Mouse (Mus musculus): ENCODE measurements at regions not wholly inside any gene's neighbourhood (a gene's known extent, or its start where the extent isn't known, plus 50 kb on each side); places are given as distances from the start of the nearest gene placed in this dataset.
A peak's percentile ranks its signal among the peaks of the same experiment; 100 is the strongest.

DNA sequence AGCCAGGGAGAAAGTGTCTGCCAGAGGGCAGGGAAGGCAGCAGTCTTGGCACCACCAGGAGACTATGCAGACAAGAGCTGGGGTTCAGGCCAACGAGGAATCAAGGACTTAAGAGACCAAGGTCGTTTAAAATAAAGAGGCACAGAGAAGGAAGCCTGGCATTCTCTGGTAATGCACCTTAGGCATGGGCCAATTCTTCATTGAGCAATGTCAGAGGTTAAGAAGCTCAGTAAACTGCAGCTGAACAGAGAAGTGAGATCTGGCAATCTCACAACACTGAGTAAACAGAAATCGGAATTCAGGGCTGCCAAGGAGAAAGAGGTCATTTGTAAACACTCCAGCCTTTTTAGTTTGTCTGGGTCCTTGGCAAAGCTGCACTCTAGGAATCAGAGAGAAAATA is 572.2 kb downstream of the Epha4 start:
- H3K9ac ChIP-seq (replicated peaks) = no peak overlapping the region
- no peak overlapping the region for H3K27ac ChIP-seq
- WGBS = 36% methylated on average over 3 of the region's 3 CpGs
- H3K9me3 ChIP-seq = no peaks in the 10 kb centered on the region; the same call in 1 of the 2 replicates
- ATAC-seq (ENCODE audit: insufficient number of reproducible peaks, insufficient read depth, low FRiP score, low TSS enrichment, low read depth) = no peak
- no peak overlapping the region for H3K4me3 ChIP-seq (replicated peaks)
- H3K27me3 ChIP-seq = no peaks in the 10 kb centered on the region
- no peaks in the 10 kb centered on the region for H3K4me1 ChIP-seq (replicated peaks)
- H3K36me3 ChIP-seq = no peaks in the 10 kb centered on the region
- no peak overlapping the region for H3K4me2 ChIP-seq

DNA sequence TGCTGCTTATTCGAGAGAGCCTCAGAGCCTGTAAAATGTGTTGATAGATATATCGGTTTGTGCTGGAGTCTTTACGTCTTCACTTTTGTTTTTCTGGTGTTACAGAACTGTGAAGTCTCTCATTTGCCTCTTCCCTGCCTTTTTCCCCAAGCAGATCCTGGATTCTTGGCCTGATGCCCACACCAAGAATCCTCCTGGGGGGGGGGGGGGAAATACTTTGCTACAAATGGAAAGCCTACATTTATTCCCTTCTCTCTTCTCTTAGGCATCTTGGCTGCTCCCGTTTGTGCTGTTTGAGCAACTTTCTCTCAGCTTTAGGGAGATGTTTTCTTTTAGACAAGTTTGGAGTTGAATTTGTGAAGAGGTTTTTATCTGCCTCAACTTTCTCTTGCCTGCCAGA is 570.8 kb downstream of the Epha4 start:
- H3K4me1 ChIP-seq (replicated peaks) = no peaks in the 10 kb centered on the region
- no peak for ATAC-seq (ENCODE audit: insufficient number of reproducible peaks, insufficient read depth, low FRiP score, low TSS enrichment, low read depth)
- no peaks in the 10 kb centered on the region for H3K36me3 ChIP-seq
- H3K27me3 ChIP-seq = no peaks in the 10 kb centered on the region
- no peak overlapping the region for H3K9ac ChIP-seq (replicated peaks)
- H3K27ac ChIP-seq = no peak overlapping the region
- 84% methylated on average over 4 of the region's 4 CpGs for WGBS
- no peaks in the 10 kb centered on the region; the same call in 1 of the 2 replicates for H3K9me3 ChIP-seq
- no peak overlapping the region for H3K4me3 ChIP-seq (replicated peaks)
- no peak overlapping the region for H3K4me2 ChIP-seq

DNA sequence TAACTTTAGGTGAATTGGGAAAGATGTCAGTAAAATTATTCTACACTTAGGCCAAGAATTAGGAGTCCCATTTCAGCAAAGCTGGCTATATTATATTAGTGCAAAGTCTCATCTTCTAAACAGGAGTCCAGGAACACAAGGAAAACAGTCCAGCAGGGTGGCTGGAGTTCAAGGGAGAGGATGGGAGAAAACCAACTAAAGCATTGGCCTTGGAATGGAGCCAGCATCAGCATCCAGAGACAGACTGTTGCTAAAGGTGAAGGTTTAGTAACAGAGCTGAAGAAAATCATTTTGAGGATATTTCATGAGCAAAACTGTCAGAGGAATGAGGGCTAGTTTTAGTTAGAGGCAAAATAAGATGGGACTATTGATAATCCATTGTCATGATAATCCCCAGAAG is 559.9 kb downstream of the Epha4 start:
- H3K27ac ChIP-seq = no peak overlapping the region
- no peaks in the 10 kb centered on the region for H3K9me3 ChIP-seq
- H3K27me3 ChIP-seq = no peaks in the 10 kb centered on the region
- no peak for ATAC-seq (ENCODE audit: insufficient number of reproducible peaks, insufficient read depth, low FRiP score, low TSS enrichment, low read depth)
- no peak overlapping the region for H3K4me3 ChIP-seq (replicated peaks)
- no peak overlapping the region for H3K4me2 ChIP-seq
- no peak overlapping the region for H3K9ac ChIP-seq (replicated peaks)
- peaks cover 4% of the 10 kb centered on the region; the same call in 1 of the 2 replicates for H3K4me1 ChIP-seq (replicated peaks)
- H3K36me3 ChIP-seq = no peaks in the 10 kb centered on the region

DNA sequence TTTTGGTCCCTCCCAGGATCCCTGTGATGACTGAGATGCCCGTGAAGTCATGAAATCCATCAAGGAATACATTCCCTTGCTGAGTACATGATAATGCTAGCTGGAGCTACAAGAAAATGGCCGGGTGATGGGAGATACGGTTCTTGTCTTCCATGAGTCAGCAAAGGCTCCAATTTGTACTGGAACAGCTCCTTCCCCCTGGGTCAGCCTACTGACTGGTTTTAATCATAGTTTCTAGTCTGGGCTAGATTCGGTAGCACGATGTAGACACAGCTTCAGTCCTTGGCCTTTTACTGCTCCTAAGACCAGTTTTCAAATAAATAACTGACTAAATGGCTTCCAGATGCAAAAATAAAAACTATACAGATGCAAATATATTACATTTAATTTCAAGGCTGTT is 557.5 kb downstream of the Epha4 start:
- Histone ChIP-seq H3K4me3 (replicated peaks) (no peak overlapping the region), H3K27me3 (no peaks in the 10 kb centered on the region), H3K4me1 (replicated peaks) (peaks cover 4% of the 10 kb centered on the region; the same call in 1 of the 2 replicates), H3K27ac (peak overlapping the region; percentile 17; the same call in 1 of the 2 replicates), H3K9ac (replicated peaks) (no peak overlapping the region), H3K4me2 (no peak overlapping the region), H3K9me3 (no peaks in the 10 kb centered on the region), H3K36me3 (no peaks in the 10 kb centered on the region)
- no peak for ATAC-seq (ENCODE audit: insufficient number of reproducible peaks, insufficient read depth, low FRiP score, low TSS enrichment, low read depth)
- 39% methylated on average over 5 of the region's 5 CpGs for WGBS

DNA sequence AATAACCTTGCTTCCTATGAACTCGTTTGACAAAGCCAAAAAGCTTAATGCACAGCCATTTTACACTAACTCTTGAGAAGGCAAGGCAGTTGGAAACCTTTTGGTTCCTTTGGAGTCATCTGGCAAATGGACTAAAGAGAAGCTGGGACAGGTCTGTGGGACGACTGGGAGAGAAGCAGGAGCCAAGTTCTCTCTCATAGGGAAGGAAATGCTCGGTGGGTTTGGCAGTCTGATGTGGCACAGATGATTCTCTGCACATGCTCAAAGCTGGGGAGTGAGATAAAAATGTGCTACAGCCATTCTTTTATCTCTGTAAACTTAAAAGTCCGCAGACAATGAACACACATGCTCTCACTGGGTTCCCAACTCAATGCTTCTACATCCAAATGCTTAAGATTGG is 556.2 kb downstream of the Epha4 start:
- H3K27me3 ChIP-seq = no peaks in the 10 kb centered on the region
- peaks cover 4% of the 10 kb centered on the region; the same call in 1 of the 2 replicates for H3K4me1 ChIP-seq (replicated peaks)
- no peak overlapping the region for H3K4me3 ChIP-seq (replicated peaks)
- no peak overlapping the region for H3K9ac ChIP-seq (replicated peaks)
- WGBS = 61% methylated on average over 4 of the region's 4 CpGs
- H3K4me2 ChIP-seq = no peak overlapping the region
- H3K36me3 ChIP-seq = no peaks in the 10 kb centered on the region
- no peak overlapping the region for H3K27ac ChIP-seq
- ATAC-seq (ENCODE audit: insufficient number of reproducible peaks, insufficient read depth, low FRiP score, low TSS enrichment, low read depth) = no peak
- no peaks in the 10 kb centered on the region for H3K9me3 ChIP-seq

DNA sequence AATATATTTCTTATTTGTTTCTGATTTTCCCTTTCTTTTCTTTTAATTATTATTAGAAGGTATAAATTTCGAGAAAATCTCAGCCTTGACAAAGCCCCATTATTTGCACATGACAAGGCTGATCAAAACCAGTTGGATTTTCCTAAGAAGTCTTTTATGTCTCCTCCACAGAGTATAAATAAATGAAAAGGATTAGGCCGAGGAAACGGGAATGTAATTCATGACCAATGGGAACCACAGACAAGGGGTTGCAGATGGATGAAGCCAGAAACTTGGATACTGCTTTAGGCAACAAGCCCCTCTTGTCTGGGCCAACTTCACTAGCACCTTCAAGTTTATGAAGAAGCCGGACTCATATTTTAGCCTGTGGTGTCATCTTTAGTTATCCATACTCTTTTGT is 542.4 kb downstream of the Epha4 start:
- Histone ChIP-seq H3K27ac (no peak overlapping the region), H3K9me3 (no peaks in the 10 kb centered on the region), H3K4me2 (no peak overlapping the region), H3K36me3 (no peaks in the 10 kb centered on the region), H3K4me1 (replicated peaks) (peaks cover 21% of the 10 kb centered on the region), H3K9ac (replicated peaks) (no peak overlapping the region), H3K27me3 (no peaks in the 10 kb centered on the region), H3K4me3 (replicated peaks) (no peak overlapping the region)
- ATAC-seq (ENCODE audit: insufficient number of reproducible peaks, insufficient read depth, low FRiP score, low TSS enrichment, low read depth) = no peak
- WGBS = 36% methylated on average over 4 of the region's 4 CpGs

DNA sequence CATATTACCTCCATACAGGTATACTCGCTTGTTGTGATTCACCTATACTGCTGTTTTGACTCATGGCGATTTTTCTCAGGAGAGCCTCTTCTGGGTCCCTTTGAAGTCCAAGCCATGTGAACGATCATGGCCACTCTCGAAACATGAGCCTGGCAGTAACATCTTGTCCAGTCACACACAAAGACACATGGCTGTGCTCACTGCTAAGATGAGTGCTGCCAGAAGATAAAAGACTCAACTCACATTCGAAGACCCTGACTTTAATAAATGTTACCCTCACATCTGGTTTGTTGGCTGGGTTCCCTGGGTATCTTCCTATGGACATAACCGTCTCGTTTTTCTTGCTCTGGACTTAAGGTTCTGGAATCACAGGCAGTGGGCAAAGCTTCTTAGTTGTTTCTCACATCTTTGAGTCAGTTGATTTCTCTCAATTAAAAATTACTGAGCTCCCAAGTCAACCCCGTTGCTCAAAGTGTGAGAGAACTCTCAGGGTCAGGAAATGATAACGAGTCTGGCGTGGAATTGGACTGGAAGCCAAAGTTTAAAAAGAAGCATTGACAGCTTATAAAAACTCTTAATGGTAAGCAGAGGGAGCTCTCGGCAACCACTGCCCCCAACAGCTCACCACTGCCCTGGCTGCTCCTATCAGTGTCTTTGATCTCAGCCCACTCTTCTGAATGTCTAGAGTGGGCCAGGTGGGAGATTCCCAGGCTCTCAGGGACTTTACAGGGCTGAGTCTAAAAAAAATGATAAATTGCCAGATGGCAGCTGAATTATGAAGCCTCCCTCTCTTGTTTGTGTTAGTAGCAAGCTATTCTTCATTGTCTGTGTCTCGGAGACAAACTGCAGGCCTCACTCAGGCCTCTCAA is 539.6 kb downstream of the Epha4 start:
- Histone ChIP-seq H3K27ac (no peak overlapping the region), H3K4me1 (replicated peaks) (peaks cover 18% of the 10 kb centered on the region), H3K4me3 (replicated peaks) (no peak overlapping the region), H3K9me3 (no peaks in the 10 kb centered on the region), H3K27me3 (no peaks in the 10 kb centered on the region), H3K9ac (replicated peaks) (no peak overlapping the region), H3K36me3 (no peaks in the 10 kb centered on the region), H3K4me2 (no peak overlapping the region)
- ATAC-seq (ENCODE audit: insufficient number of reproducible peaks, insufficient read depth, low FRiP score, low TSS enrichment, low read depth) = no peak
- WGBS = 34% methylated on average over 12 of the region's 12 CpGs

DNA sequence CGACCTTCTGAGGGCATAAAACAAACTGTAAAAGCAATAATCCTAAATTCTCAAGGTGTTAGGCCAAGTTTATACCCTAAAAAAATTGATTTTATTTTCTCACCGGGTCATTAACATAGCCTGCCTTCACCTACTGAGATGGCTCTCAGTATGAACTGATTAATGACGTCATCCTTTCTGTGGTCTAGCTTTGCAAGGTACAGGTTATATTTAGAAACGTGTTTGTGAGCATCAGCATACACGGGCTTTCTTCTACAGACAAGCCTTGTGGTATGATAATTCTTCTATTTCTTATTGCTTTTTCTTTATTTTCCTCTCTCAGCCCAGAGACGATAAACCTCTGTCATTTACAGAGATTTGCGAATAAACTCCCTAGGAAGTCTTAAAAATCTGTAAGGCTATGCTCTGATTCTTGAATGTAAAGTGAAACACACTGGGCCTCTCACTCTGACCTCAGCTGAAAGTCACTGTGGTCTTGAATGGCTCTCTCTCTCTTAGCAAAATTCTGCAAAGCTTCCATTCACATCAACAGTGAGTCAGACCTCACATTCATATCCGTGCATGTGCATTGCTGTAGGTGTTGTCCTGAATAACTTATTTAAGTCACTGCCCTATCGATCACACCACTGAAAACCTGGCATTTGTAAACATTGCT is 534.3 kb downstream of the Epha4 start:
- no peak overlapping the region for H3K4me3 ChIP-seq (replicated peaks)
- no peaks in the 10 kb centered on the region for H3K27me3 ChIP-seq
- no peak overlapping the region for H3K9ac ChIP-seq (replicated peaks)
- H3K9me3 ChIP-seq = no peaks in the 10 kb centered on the region
- H3K36me3 ChIP-seq = no peaks in the 10 kb centered on the region
- no peak overlapping the region for H3K4me2 ChIP-seq
- ATAC-seq (ENCODE audit: insufficient number of reproducible peaks, insufficient read depth, low FRiP score, low TSS enrichment, low read depth) = no peak
- no peak overlapping the region for H3K27ac ChIP-seq
- 56% methylated on average over 9 of the region's 9 CpGs for WGBS
- peaks cover 22% of the 10 kb centered on the region for H3K4me1 ChIP-seq (replicated peaks)

DNA sequence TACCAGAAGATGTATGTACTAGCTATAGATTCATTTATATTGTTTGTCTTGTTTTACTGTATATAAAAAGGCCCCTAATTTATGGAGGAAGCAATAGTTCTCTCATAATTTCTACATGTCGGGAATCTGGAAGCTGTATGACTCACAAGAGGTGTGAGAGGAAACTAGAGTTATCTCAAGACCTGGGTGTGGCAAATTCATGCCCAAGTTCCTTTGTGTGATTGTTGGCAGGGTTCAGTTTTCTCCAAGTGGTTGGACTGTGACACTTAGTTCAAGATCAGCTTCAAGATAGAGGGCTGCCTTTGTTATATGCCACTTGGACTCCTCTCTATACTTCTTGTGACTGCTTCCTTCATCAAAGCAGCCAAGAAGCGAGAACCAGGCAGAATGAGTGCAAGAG is 521.1 kb downstream of the Epha4 start:
- H3K9ac ChIP-seq (replicated peaks) = no peak overlapping the region
- H3K27me3 ChIP-seq = no peaks in the 10 kb centered on the region
- no peaks in the 10 kb centered on the region for H3K4me1 ChIP-seq (replicated peaks)
- ATAC-seq (ENCODE audit: insufficient number of reproducible peaks, insufficient read depth, low FRiP score, low TSS enrichment, low read depth) = no peak
- no peaks in the 10 kb centered on the region for H3K9me3 ChIP-seq
- no peak overlapping the region for H3K27ac ChIP-seq
- no peak overlapping the region for H3K4me3 ChIP-seq (replicated peaks)
- H3K36me3 ChIP-seq = no peaks in the 10 kb centered on the region
- H3K4me2 ChIP-seq = no peak overlapping the region
- WGBS = 86% methylated on average over 2 of the region's 2 CpGs

DNA sequence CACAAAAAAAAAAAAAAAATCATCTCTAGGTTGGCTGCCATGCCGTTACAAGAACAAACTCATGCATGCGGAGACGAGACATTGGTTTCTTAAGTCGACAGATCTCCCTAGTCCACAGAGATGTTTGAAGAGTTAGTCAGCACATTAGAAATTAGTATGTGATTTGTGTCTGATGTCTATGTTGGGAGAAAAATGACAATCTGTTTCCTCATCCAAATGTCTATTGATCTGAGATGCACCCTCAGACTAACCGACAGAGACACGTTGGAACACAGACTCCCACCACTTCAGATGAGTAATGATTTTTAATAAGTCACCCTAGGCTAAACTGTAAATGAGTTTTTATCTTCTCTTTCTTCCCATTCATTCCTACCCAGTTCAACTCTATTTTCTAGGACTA is 506.9 kb downstream of the Epha4 start:
- Histone ChIP-seq H3K9me3 (no peaks in the 10 kb centered on the region), H3K27ac (no peak overlapping the region), H3K9ac (replicated peaks) (no peak overlapping the region), H3K4me2 (no peak overlapping the region), H3K27me3 (no peaks in the 10 kb centered on the region), H3K4me1 (replicated peaks) (peaks cover 22% of the 10 kb centered on the region), H3K4me3 (replicated peaks) (no peak overlapping the region), H3K36me3 (no peaks in the 10 kb centered on the region)
- no peak for ATAC-seq (ENCODE audit: insufficient number of reproducible peaks, insufficient read depth, low FRiP score, low TSS enrichment, low read depth)
- 93% methylated on average over 6 of the region's 6 CpGs for WGBS

DNA sequence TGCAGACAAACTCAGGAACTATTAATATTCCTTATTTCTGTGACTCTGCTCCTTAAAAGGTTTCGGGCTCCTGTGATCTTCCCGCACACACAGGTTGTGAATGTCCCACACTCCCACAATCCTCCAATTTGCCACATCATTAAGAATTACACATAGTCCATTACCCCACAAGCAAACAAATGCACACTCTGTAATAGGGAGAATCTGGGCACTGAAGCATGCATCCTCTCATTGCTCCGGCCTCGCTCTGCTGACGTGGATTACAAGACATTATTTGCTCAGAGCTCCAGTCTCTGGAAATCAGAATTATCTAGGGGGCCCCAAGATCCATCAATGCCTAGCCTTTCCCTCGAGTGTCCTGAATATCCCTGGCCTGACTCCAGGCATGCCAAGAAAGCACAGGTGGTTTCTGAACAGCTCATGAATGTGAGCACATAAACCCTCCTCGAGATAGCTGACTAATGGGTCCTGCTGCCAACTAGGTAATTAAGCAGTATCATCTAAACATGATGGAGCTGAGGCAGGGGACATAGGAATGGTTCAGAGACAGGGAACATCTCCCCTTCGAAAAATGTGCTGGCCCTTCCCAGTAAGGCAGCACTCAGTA is 504.2 kb downstream of the Epha4 start:
- Histone ChIP-seq H3K27me3 (no peaks in the 10 kb centered on the region), H3K9ac (replicated peaks) (no peak overlapping the region), H3K4me1 (replicated peaks) (peaks cover 22% of the 10 kb centered on the region), H3K4me2 (no peak overlapping the region), H3K4me3 (replicated peaks) (no peak overlapping the region), H3K9me3 (no peaks in the 10 kb centered on the region), H3K36me3 (no peaks in the 10 kb centered on the region), H3K27ac (no peak overlapping the region)
- ATAC-seq (ENCODE audit: insufficient number of reproducible peaks, insufficient read depth, low FRiP score, low TSS enrichment, low read depth) = no peak
- 60% methylated on average over 8 of the region's 8 CpGs for WGBS
